Mouse (Mus musculus) kidney, adult 8-10 months (tissue): ENCODE data around the gene Gm8947.

Experiments used
- DNase-seq, 2 experiments: peaks; one replicate each; pipeline ENCODE4 v3.0.0; 2022

Gene Gm8947

DNA sequence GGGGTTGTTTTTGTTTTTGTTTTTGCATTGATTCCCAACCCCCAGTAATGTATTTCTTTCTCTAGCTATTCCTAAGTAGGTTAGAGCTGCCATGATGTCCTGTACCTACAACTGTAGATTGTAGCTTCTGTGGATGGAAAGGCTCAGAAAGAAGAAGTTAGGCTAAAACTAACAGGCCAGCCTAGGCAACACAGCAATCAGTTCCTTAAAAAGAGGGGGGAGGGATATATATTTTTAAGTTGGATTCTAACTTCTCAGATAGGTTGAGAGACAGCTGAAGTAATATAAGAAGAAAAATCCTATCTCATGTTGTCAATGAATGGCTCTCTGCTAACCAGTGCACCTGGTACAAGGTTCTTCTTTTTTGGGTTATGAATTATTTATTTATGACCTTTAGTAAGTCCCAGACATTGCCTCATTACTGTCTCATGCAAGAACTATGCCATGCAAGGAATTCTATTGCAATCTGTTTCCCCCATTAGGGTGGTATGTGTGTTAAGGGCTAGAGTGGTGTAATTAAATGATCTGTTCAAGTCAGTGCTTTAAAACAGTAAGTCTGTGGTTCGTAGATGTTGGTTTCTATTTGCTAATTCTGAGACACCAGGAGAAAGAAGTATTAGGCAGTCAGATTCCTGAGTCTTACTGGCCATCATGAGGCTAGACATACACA is 36.3 kb downstream of the Gm8947 start:
- DNase-seq: no peak

DNA sequence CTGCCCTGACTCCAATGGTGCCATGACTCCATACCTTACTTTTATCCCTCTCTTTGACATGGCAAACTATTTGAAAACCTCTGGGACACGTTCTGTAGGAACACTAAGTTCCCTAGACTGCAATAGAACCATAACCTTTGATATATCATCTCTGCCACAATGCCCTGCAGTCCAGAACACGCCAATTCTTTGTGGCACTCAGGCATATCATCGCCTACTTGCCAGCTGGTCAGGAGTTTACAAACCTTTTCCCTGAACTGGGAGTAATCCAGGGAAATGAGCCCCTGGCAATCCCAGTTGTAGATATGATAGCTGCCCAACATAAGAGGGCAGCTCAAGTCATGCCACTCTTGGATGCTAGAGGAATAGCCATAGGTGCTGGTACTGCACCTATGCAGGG is 40.2 kb downstream of the Gm8947 start:
- DNase-seq: peak; percentile 20 to 42

DNA sequence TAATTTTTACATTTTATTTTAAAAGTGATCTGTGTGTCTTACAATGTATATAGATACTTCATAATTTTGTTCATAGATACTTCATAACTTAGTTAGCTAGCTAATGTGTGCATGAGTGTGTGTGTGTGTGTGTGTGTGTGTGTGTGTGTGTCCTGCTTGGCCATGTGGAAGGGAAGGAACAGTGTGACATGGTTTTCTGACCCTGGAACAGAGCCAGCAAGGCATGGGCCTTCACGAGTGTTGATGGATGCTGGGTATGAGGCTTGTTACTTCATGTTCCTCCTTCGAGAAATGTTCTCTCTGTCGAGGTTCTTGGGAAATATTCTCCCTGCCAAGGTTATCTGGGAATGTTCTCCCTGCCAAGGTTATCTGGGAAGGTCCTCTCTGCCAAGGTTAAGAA is 41.6 kb downstream of the Gm8947 start:
- no peak for DNase-seq

- no peak for DNase-seq
Observed at GRCm38 (mm10) chr1:151235574-151235973, 43.4 kb downstream of the Gm8947 start.

- DNase-seq: no peak
Observed at GRCm38 (mm10) chr1:151236141-151236930, 44.2 kb downstream of the Gm8947 start.

DNA sequence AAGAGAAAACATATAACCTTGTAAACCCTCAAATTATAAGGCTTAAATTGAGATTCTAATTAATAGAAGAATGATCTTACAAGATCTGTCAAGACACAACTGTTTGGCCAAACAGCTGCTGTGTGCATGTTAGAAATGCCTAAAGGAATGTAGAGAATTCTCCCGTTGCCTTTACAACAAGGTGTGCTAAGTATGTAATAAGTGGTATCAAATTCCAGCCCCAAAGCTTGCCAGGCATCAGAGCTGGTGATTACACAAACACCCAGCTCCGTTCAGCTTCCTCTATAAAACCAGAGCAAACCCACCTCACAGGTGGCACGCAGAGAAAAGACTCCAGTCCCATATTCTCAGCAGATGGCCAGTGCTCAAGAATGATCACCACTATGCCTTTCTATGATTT is 45.6 kb downstream of the Gm8947 start:
- DNase-seq: no peak

- DNase-seq: no peak
Observed at GRCm38 (mm10) chr1:151243332-151243731, 51.2 kb downstream of the Gm8947 start.
